Mouse (Mus musculus) E14TG2a.4 (cell line): ENCODE results near the gene Hjurp.

ENCODE experiments used
- CTCF ChIP-seq: conservative IDR thresholded peaks from 2 replicates; pipeline ENCODE4 v1.5.1; 2014; ENCODE audit warnings: low read length
- NANOG ChIP-seq: IDR thresholded peaks from 2 replicates; pipeline ENCODE4 v1.6.1; 2014; ENCODE audit warnings: borderline replicate concordance, low read length, mixed read lengths
- POU5F1 ChIP-seq: IDR thresholded peaks from 2 replicates; pipeline ENCODE4 v1.6.1; 2014; ENCODE audit warnings: low read length, borderline replicate concordance

DNA sequence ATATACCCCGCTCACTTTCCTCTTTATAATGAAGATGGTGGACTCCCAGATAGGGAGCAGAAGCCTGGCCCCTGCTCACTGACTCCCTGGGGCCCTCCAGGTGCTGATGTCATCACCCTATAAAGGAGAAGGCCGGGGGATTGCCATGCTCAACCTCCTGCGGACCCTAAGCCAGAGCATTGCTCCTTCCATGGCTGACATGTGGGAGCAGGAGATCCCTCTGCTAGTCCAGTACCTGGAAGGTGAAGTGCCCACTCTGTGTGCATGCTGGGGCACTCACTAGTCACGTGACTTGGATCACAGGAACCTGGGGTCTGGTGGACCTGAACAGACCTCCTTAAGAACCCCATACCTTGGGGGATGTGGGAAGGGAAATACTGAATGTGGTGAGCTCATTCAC lies 36.9 kb downstream of the Hjurp start:
- TF ChIP-seq CTCF (no peak), NANOG (no peak), POU5F1 (no peak)
